In the genomic region with DNA sequence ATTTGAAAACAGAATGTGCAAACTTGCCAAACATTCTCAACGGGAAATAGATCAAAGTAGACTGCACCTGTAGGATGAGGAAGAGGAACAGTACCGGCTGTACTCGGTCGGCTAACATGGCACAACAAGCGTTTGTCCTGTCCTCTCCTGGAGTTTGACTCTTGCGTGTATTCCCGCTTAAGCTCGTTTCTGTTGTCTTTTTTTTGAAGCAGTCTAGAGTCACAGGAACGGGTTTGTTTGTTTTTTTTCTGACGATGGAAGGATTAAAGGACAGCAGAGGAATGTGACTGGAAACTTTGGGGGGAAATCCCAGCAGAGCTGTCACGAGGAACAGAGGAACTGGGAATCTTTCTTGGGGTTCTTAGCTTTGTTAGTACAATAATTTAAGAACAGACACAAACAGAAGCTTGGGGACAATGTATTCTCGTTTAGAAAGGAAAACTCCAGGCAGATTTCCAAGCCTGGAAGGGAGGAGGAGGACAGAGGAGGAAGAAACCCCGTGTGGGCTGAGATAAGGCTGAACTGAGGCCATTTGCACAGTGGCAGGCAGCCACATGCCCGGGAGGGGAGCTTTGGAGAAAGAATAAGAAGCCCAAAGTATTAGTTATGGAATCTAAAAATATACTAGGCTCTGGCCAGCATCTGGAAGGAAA, we compare ENCODE assay signal across 8 mouse cellular contexts. TPM values are rescaled to one million over a fixed set of nuclear protein-coding genes. Genes with fewer than 3 reads are reported as not detected.
A peak's percentile ranks its signal among the peaks of the same experiment; 100 is the strongest.
DNase-seq lines count a peak whose midpoint lies in the region; ATAC-seq and TF ChIP-seq lines count a peak whose summit lies in the region.

No protein-coding gene starts in this region.

- peaks cover 7% of the 10 kb centered on the region for H3K27me3 ChIP-seq in heart, embryonic 16.5 days (ENCODE audit: control insufficient read depth, insufficient read depth, low read length)

- H3K9me3 ChIP-seq in heart, embryonic 16.5 days (replicated peaks; ENCODE audit: control insufficient read depth, low read length): no peaks in the 10 kb centered on the region

- no peak for TF ChIP-seq CTCF in layer of hippocampus, adult 2 months (conservative IDR thresholded peaks at IDR 0.05)

- 21% methylated on average over 14 of the region's 14 CpGs for WGBS in heart, embryonic 16.5 days

- H3K4me3 ChIP-seq in layer of hippocampus, adult 2 months: no peak overlapping the region
- no peak overlapping the region for H3K4me3 ChIP-seq in brown adipose tissue, adult 24 weeks (ENCODE audit: insufficient read depth, low read depth, low read length)
- H3K4me3 ChIP-seq in heart, embryonic 16.5 days (ENCODE audit: low read length): peak overlapping the region; percentile 5; the same call in 1 of the 2 replicates

- H3K36me3 ChIP-seq in heart, embryonic 16.5 days (ENCODE audit: control insufficient read depth, insufficient read depth): no peaks in the 10 kb centered on the region

- peak overlapping the region; percentile 47 for H3K4me2 ChIP-seq in heart, embryonic 16.5 days (ENCODE audit: low read depth, low read length)

- ATAC-seq in heart, embryonic 16.5 days (replicated peaks; ENCODE audit: extremely low read depth, insufficient read depth, low FRiP score): peak; percentile 87

- intact Hi-C loops in left cerebral cortex, postnatal 36 days (cut with DNase I): loop anchor here (10.0 kb wide), 1 partner anchor 449 kb away; no protein-coding TSS in a partner anchor

- peak overlapping the region; percentile 6; the same call in 1 of the 2 replicates for H3K9ac ChIP-seq in heart, embryonic 16.5 days (ENCODE audit: low read length)

- DNase-seq in layer of hippocampus, adult 11-12 months (ENCODE audit: low spot score): peak; percentile 20
- no peak for DNase-seq in layer of hippocampus, adult 2 months (ENCODE audit: low spot score in 2 of 2)
- peak; percentile 49 for DNase-seq in lung, postnatal 36 days
- no peak for DNase-seq in left cerebral cortex, postnatal 36 days (ENCODE audit: low spot score in 2 of 2)
- no peak for DNase-seq in spleen, adult 12 weeks (ENCODE audit: low spot score)
- no peak for DNase-seq in layer of hippocampus, adult 8-10 months (ENCODE audit: low spot score in 2 of 2)

- H3K4me1 ChIP-seq in brown adipose tissue, adult 24 weeks (ENCODE audit: control insufficient read depth, insufficient read depth, insufficient read length, low read length): no peaks in the 10 kb centered on the region
- H3K4me1 ChIP-seq in heart, embryonic 16.5 days (ENCODE audit: control insufficient read depth, insufficient read depth, low read length): peaks cover 9% of the 10 kb centered on the region

- H3K27ac ChIP-seq in layer of hippocampus, adult 2 months: no peak overlapping the region
- H3K27ac ChIP-seq in brown adipose tissue, adult 24 weeks (replicated peaks; ENCODE audit: low read depth, low read length): 0 out of 2 replicates have a peak overlapping the region, but pooled peaks have one; percentile 2
- peak overlapping the region; percentile 73 for H3K27ac ChIP-seq in heart, embryonic 16.5 days (ENCODE audit: low read length)

RNA-seq across cellular contexts. Expression of a gene that starts 6.2 kb away (rescaled TPM):
- 1 to 10 TPM; 3.1 to 3.9 TPM for total RNA-seq in layer of hippocampus, adult 2 months (2021)
- polyA plus RNA-seq in brown adipose tissue, adult 24 weeks (2012; ENCODE audit: insufficient read depth, insufficient read length, missing spikeins): 0.20 and 0.25 TPM in 2 replicates
- polyA plus RNA-seq in heart, embryonic 16.5 days (2015; fragmentation: Nextera tagmentation; extraction: Ambion mirVana): 0.37 and 0.39 TPM in 2 replicates
- total RNA-seq in left cerebral cortex, postnatal 36 days (2021): 1 to 10 TPM; 2.6 to 4.8 TPM
- total RNA-seq in layer of hippocampus, adult 8-10 months (2022): 1 to 10 TPM; 2.9 to 3.5 (median 3.3) TPM

RNA-seq across cellular contexts. Expression of a gene that starts 16.1 kb away (rescaled TPM):
- 10 to 100 TPM; 21.6 to 23.2 TPM for total RNA-seq in layer of hippocampus, adult 2 months (2021)
- polyA plus RNA-seq in brown adipose tissue, adult 24 weeks (2012; ENCODE audit: insufficient read depth, insufficient read length, missing spikeins): 1.3 and 1.8 TPM in 2 replicates
- 0.71 and 0.84 TPM in 2 replicates for polyA plus RNA-seq in heart, embryonic 16.5 days (2015; fragmentation: Nextera tagmentation; extraction: Ambion mirVana)
- total RNA-seq in left cerebral cortex, postnatal 36 days (2021): 10 to 100 TPM; 24.1 to 26.6 TPM
- 10 to 100 TPM; 22.7 to 29.9 (median 24.5) TPM for total RNA-seq in layer of hippocampus, adult 8-10 months (2022)

Comparison
In these comparisons a context has a peak if more than half of its experiments do, and no peak if none do; other contexts are left out.
1. DNase-seq: peak in layer of hippocampus, adult 11-12 months (single experiment) and lung, postnatal 36 days (single experiment); none in layer of hippocampus, adult 2 months (0 of 2), left cerebral cortex, postnatal 36 days (0 of 2), spleen, adult 12 weeks (single experiment) and layer of hippocampus, adult 8-10 months (0 of 2).